Mouse (Mus musculus) limb, embryonic 11.5 days (tissue): ENCODE data around the gene Bmyc. TPM values are rescaled to one million over a fixed set of nuclear protein-coding genes. Genes with fewer than 3 reads are reported as not detected.
"Not testable (repeated sequence)": the region's sequence is repeated elsewhere in the genome, so short reads cannot be mapped to it uniquely, and the experiment has no call there.

Experiments
- ATAC-seq: fragments of 200-750 bp; cut with Nextera tagmentation; 2 replicates; pipeline ENCODE4 v1.8.0; 2017; ENCODE audit warnings: low read depth; ENCODE audit not compliant: insufficient number of reproducible peaks, low FRiP score, low TSS enrichment
- DNase-seq: peaks from one replicate; pipeline ENCODE4 v3.0.0-alpha.2; 2015; ENCODE audit warnings: low spot score
- H3K27ac ChIP-seq: fragments of 300-500 bp; sonication (generic); replicated peaks from 2 replicates; pipeline ENCODE4 v1.5.1; 2014; ENCODE audit warnings: low read depth, mild to moderate bottlenecking, low read length
- H3K27me3 ChIP-seq: fragments of 300-500 bp; sonication (generic); 2 replicates; pipeline ENCODE4 v1.6.1; 2014; ENCODE audit warnings: mild to moderate bottlenecking, low read length, mixed read lengths; ENCODE audit not compliant: control insufficient read depth, insufficient read depth
- H3K36me3 ChIP-seq: fragments of 300-500 bp; sonication (generic); 2 replicates; pipeline ENCODE4 v1.6.1; 2014; ENCODE audit warnings: mild to moderate bottlenecking, low read length, moderate library complexity, mixed read lengths; ENCODE audit not compliant: control insufficient read depth, insufficient read depth
- H3K4me1 ChIP-seq: fragments of 300-500 bp; sonication (generic); 2 replicates; pipeline ENCODE4 v1.6.1; 2014; ENCODE audit warnings: low read length, mixed read lengths; ENCODE audit not compliant: control insufficient read depth, insufficient read depth
- H3K4me2 ChIP-seq: fragments of 300-500 bp; sonication (generic); 2 replicates; pipeline ENCODE4 v1.6.1; 2014; ENCODE audit warnings: low read depth, mild to moderate bottlenecking, moderate library complexity; ENCODE audit not compliant: severe bottlenecking
- H3K4me3 ChIP-seq: fragments of 300-500 bp; sonication (generic); 2 replicates; pipeline ENCODE4 v1.5.1; 2014; ENCODE audit warnings: low read depth, low read length
- H3K9ac ChIP-seq: fragments of 300-500 bp; sonication (generic); 2 replicates; pipeline ENCODE4 v1.6.1; 2014; ENCODE audit warnings: mild to moderate bottlenecking, low read length
- H3K9me3 ChIP-seq: fragments of 300-500 bp; sonication (generic); 2 replicates; pipeline ENCODE4 v1.6.1; 2016; ENCODE audit warnings: low read length; ENCODE audit not compliant: control insufficient read depth
- WGBS: fragments of 180-500 bp; shearing (Covaris S2); extraction: QIAGEN DNeasy Blood & Tissue Kit; methylation state at CpG from one replicate; pipeline ENCODE4 v1.1.7; 2014; 5-methylcytosine and 5-hydroxymethylcytosine counted together
- polyA plus RNA-seq: library from polyadenylated mRNA; unstranded; fragments of >200 nt; fragmentation: Nextera tagmentation; extraction: Ambion mirVana; gene quantifications from 2 replicates; pipeline ENCODE4 v1.2.1, GENCODE M21; 2014

Gene Bmyc
- polyA plus RNA-seq, 1 experiment from 2014 or later, result 73.9 TPM

- no peak within 1 kb of the TSS for H3K4me3 ChIP-seq
- no peaks in the 10 kb centered on the region for H3K27me3 ChIP-seq
- no peak within 1 kb of the TSS for H3K9ac ChIP-seq
- no peaks in the 10 kb centered on the region for H3K4me1 ChIP-seq
- H3K27ac ChIP-seq, result no peak within 1 kb of the TSS
- DNase-seq (no peak), ATAC-seq (no peak)
- no peaks in the 10 kb centered on the region for H3K9me3 ChIP-seq
- no peak within 1 kb of the TSS for H3K4me2 ChIP-seq
- H3K36me3 ChIP-seq, result no peaks in the 10 kb centered on the region
- 84% methylated on average over 3 of the region's 3 CpGs for WGBS
These were observed 30.1 kb upstream of the Bmyc start, which contains the start of gene Lcn6 for GRCm38 (mm10) chr2:25676486-25676885. TSS of gene Lcn6 (plus strand) at chr2:25676786.

DNA sequence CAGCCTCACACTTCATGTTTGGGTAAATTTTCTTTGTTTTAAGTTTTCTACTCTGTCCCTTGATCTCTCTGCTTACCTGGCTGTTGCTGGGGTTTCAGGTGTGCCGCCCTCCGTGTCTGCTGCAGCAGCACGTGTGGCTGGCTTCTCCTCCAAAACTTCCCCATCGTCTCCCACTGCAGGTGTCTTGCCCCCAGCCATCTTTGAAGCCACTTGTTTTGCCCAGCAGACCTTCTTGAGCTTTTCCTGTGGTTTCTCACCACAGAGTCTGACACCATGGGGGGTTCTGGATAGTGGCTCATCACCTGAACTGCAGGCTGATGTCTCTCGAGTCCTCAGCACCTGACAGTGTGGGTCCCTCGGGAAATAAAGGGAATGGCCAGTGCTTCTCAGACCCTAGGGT lies 27.0 kb upstream of the Bmyc start:
- no peaks in the 10 kb centered on the region for H3K4me1 ChIP-seq
- WGBS, result 89% methylated on average over 6 of the region's 6 CpGs
- no peak for ATAC-seq

DNA sequence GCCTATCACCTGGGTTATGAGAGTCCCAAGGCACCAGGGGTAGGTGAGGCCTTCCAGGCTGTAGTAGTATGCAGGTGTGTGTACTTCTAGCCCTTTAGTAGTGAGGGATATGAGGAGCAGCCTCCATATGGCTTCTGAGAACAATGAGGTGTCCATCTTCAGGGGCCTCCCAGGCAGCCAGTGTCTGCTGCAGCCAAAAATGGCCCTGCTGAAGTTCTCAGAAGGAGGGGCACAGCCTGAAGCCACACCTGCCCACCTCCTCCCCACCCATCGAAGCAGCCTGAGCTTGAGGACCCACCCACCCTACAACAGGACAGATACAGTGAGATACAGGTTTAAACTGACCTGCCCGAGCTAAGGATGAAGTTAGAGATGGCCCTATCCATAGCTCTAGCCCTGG lies 24.1 kb upstream of the Bmyc start, which contains the start of gene Lcn10:
TSS of gene Lcn10 (plus strand) at position 301 of the 400 bp plus-strand sequence.
- no peak for DNase-seq
- Histone ChIP-seq H3K4me1 (no peaks in the 10 kb centered on the region), H3K4me3 (no peak within 1 kb of the TSS), H3K9ac (no peak within 1 kb of the TSS), H3K4me2 (no peak within 1 kb of the TSS), H3K36me3 (no peaks in the 10 kb centered on the region), H3K27me3 (no peaks in the 10 kb centered on the region), H3K9me3 (no peaks in the 10 kb centered on the region), H3K27ac (no peak within 1 kb of the TSS)
- WGBS, result 63% methylated on average over 2 of the region's 2 CpGs
- no peak for ATAC-seq

More for the DNA sequence above, 27.0 kb upstream of the Bmyc start:
- H3K27me3 ChIP-seq, result no peaks in the 10 kb centered on the region
- no peak for DNase-seq
- H3K9me3 ChIP-seq, result no peaks in the 10 kb centered on the region
- no peak overlapping the region for H3K9ac ChIP-seq
- no peak overlapping the region for H3K27ac ChIP-seq
- H3K4me2 ChIP-seq, result no peak overlapping the region
- no peaks in the 10 kb centered on the region for H3K36me3 ChIP-seq
- H3K4me3 ChIP-seq, result no peak overlapping the region

DNA sequence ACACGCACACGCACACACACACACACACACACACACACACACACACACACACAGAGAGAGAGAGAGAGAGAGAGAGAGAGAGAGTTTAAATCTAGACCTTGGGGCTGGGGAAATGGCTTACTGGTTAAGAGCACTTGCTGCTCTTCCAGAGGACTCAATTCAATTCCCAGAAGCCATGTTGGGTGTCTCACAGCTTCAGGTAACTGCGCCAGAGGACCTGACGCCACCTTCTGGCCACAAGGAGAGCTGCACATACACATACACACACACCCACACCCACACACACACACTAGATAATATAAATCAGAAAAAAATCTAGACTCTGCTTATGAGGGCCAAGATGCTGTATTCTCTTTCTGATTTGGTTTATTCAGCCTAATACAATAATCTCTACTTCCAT lies 19.6 kb upstream of the Bmyc start:
- DNase-seq (no peak), ATAC-seq (no peak)
- Histone ChIP-seq H3K9me3 (no peaks in the 10 kb centered on the region), H3K4me2 (no peak overlapping the region), H3K27ac (no peak overlapping the region), H3K36me3 (no peaks in the 10 kb centered on the region), H3K4me1 (no peaks in the 10 kb centered on the region), H3K4me3 (no peak overlapping the region), H3K9ac (no peak overlapping the region), H3K27me3 (no peaks in the 10 kb centered on the region)
- 57% methylated on average over 4 of the region's 4 CpGs for WGBS

DNA sequence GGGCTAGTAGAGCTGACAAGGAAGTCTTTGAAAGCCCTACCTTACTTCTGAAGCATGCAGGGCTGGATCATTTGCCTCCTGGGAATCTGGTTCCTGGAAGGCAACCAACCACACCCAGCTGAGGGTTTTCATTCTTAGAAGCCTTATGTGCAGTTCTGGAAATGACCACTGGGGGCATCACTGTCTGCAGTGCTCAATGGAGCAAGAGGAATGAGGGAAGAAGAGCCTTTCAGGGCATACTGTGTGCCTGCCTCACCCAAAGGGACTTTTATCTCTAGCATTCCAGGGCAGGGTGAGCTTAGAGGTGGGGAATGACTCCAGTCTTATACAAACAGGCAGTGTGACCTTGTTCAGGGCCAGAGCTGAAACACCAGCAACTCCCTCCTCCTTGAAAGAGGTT lies 11.9 kb upstream of the Bmyc start:
- Histone ChIP-seq H3K27ac (no peak overlapping the region), H3K4me1 (no peaks in the 10 kb centered on the region), H3K4me2 (no peak overlapping the region), H3K27me3 (no peaks in the 10 kb centered on the region), H3K9me3 (no peaks in the 10 kb centered on the region), H3K36me3 (no peaks in the 10 kb centered on the region), H3K4me3 (no peak overlapping the region), H3K9ac (no peak overlapping the region)
- DNase-seq, result peak; percentile 79
- no peak for ATAC-seq

- WGBS, result 64% methylated on average over 4 of the region's 4 CpGs
- H3K36me3 ChIP-seq, result no peaks in the 10 kb centered on the region
- H3K4me3 ChIP-seq, result no peak overlapping the region
- no peak overlapping the region for H3K27ac ChIP-seq
- no peak overlapping the region for H3K9ac ChIP-seq
- ATAC-seq (no peak), DNase-seq (no peak)
- H3K4me1 ChIP-seq, result no peaks in the 10 kb centered on the region
- no peak overlapping the region for H3K4me2 ChIP-seq
- H3K27me3 ChIP-seq, result no peaks in the 10 kb centered on the region
- H3K9me3 ChIP-seq, result no peaks in the 10 kb centered on the region
These were observed 9.6 kb upstream of the Bmyc start for GRCm38 (mm10) chr2:25696951-25697350.

DNA sequence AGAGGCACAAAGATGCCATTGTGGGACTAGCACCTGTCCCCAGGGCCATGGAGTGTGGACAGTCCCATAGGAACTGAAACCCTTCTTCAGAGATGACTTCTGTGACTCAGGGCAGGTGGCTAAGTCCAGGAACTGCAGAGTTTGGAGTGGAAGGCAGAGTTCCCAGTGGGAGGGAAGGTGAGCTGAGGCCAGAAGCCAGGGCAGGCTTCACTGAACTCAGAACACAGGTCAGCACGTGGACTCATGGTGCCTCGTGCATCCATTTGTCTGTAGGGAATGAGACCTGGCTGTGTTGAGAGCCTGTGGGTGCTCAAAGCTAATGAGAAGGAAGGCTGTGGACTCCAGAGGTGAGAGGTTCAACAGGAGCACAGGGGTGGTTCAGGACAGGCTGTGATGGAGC lies 7.8 kb upstream of the Bmyc start:
- Histone ChIP-seq H3K27ac (no peak overlapping the region), H3K36me3 (no peaks in the 10 kb centered on the region), H3K9me3 (no peaks in the 10 kb centered on the region), H3K4me3 (no peak overlapping the region), H3K9ac (no peak overlapping the region), H3K4me1 (no peaks in the 10 kb centered on the region), H3K27me3 (no peaks in the 10 kb centered on the region), H3K4me2 (no peak overlapping the region)
- DNase-seq (no peak), ATAC-seq (no peak)
- WGBS, result 83% methylated on average over 2 of the region's 2 CpGs

GRCm38 (mm10) chr2:25699743-25700142 lies 6.8 kb upstream of the Bmyc start, which contains the start of gene Obp2a:
TSS of gene Obp2a (plus strand) at chr2:25700043.
- 75% methylated on average over 3 of the region's 3 CpGs for WGBS
- not testable (repeated sequence) for H3K4me2 ChIP-seq, DNase-seq, H3K27ac ChIP-seq, H3K9ac ChIP-seq, ATAC-seq, H3K9me3 ChIP-seq, H3K27me3 ChIP-seq, H3K4me1 ChIP-seq, H3K4me3 ChIP-seq, H3K36me3 ChIP-seq

GRCm38 (mm10) chr2:25701001-25701400 lies 5.5 kb upstream of the Bmyc start:
- H3K27ac ChIP-seq, result no peak overlapping the region
- no peaks in the 10 kb centered on the region for H3K9me3 ChIP-seq
- H3K4me1 ChIP-seq, result no peaks in the 10 kb centered on the region
- DNase-seq (no peak), ATAC-seq (no peak)
- no peaks in the 10 kb centered on the region for H3K27me3 ChIP-seq
- 82% methylated on average over 5 of the region's 5 CpGs for WGBS
- H3K36me3 ChIP-seq, result no peaks in the 10 kb centered on the region
- no peak overlapping the region for H3K4me2 ChIP-seq
- H3K4me3 ChIP-seq, result no peak overlapping the region
- H3K9ac ChIP-seq, result no peak overlapping the region
